Mouse (Mus musculus) heart, adult 2 months (tissue): ENCODE measurements at regions not wholly inside any gene's neighbourhood (a gene's known extent, or its start where the extent isn't known, plus 50 kb on each side); places are given as distances from the start of the nearest gene placed in this dataset.

ENCODE experiments used
- CTCF ChIP-seq: fragments of 200-600 bp; IDR thresholded peaks from 2 replicates; pipeline ENCODE4 v1.8.1; 2022; ENCODE audit warnings: antibody characterized with exemption, mild to moderate bottlenecking, moderate library complexity
- EP300 ChIP-seq: fragments of 200-500 bp; IDR thresholded peaks from 2 replicates; pipeline ENCODE4 v1.6.1; 2011; ENCODE audit warnings: low read depth, low read length, control low read depth; ENCODE audit not compliant: insufficient read depth
- POLR2A ChIP-seq: fragments of 200-500 bp; IDR thresholded peaks from 2 replicates; pipeline ENCODE4 v1.6.1; 2011; ENCODE audit warnings: mild to moderate bottlenecking, low read depth, low read length, control low read depth; ENCODE audit not compliant: insufficient read depth

DNA sequence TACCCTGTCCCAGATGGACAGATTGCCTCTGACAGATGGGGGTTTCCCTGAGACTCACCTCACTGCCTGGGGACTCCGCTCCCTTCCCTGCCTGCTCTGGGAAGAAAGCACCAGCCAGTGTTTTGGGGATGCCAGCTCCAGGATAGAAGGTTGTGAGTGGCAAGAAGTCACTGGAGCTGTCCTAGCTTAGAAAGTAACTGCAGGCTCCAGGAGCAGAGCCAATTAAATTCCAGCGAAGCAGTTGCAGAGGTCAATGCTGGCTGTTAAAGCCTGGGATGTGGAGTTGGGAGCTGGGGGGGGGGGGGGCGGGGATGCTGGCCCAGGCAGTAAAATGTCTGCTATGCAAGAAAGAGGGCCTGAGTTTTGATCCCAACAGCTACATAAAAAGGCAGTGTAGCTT lies 69.3 kb upstream of the Prdm11 start:
- TF ChIP-seq CTCF: no peak
- TF ChIP-seq POLR2A: no peak
- TF ChIP-seq EP300: no peak
